Mouse (Mus musculus) myocyte (in vitro differentiated cells): Measurements from ENCODE around the gene Cdk18.

ENCODE experiments used
- CEBPB ChIP-seq: IDR thresholded peaks from 2 replicates; pipeline ENCODE4 v1.6.1; 2011; ENCODE audit warnings: mild to moderate bottlenecking, moderate library complexity; ENCODE audit not compliant: poor library complexity, insufficient read depth, severe bottlenecking
- E2F4 ChIP-seq: IDR thresholded peaks from one replicate; pipeline ENCODE4 v1.6.1; 2011; ENCODE audit warnings: mild to moderate bottlenecking, control low read depth, moderate library complexity; ENCODE audit not compliant: insufficient read depth
- MAX ChIP-seq: IDR thresholded peaks from one replicate; pipeline ENCODE4 v1.6.1; 2011; ENCODE audit warnings: low read depth, mild to moderate bottlenecking, control low read depth
- MYOD1 ChIP-seq, 3 experiments: IDR thresholded peaks; one replicate each; pipeline ENCODE4 v1.6.1; 2011; ENCODE audit warnings: control low read depth in 2 of 3, low read depth in 2 of 3, mild to moderate bottlenecking in 2 of 3, moderate library complexity in 1 of 3; ENCODE audit not compliant: insufficient read length in 2 of 3, control insufficient read depth in 1 of 3
- POLR2A ChIP-seq: IDR thresholded peaks from one replicate; pipeline ENCODE4 v1.6.1; 2011; ENCODE audit warnings: low read depth, mild to moderate bottlenecking, control low read depth, moderate library complexity; ENCODE audit not compliant: insufficient read length
- POLR2AphosphoS2 ChIP-seq: IDR thresholded peaks from one replicate; pipeline ENCODE4 v1.6.1; 2011; ENCODE audit warnings: low read depth, control low read depth; ENCODE audit not compliant: insufficient read length
- REST ChIP-seq: IDR thresholded peaks from one replicate; pipeline ENCODE4 v1.6.1; 2011; ENCODE audit warnings: mild to moderate bottlenecking, control low read depth, moderate library complexity; ENCODE audit not compliant: insufficient read depth, insufficient read length
- USF1 ChIP-seq: IDR thresholded peaks from one replicate; pipeline ENCODE4 v1.6.1; 2011; ENCODE audit warnings: low read depth, mild to moderate bottlenecking, control low read depth, moderate library complexity

- TF ChIP-seq CEBPB (no peak), POLR2A (no peak), MAX (no peak), USF1 (no peak), POLR2AphosphoS2 (no peak), MYOD1 (IDR thresholded peaks at IDR 0.05; ENCODE audit: control insufficient read depth in 1 of 3, insufficient read length in 2 of 3, low read depth in 2 of 3) (peak; percentile 48 to 96 (median 94)), REST (no peak), E2F4 (no peak)
These were observed 46.2 kb downstream of the Cdk18 start for GRCm38 (mm10) chr1:132093269-132093668.
